Mouse (Mus musculus) ES-Bruce4 (cell line): ENCODE measurements around the gene Hist1h4d.

Source experiments
- CTCF ChIP-seq: IDR thresholded peaks from one replicate; pipeline ENCODE4 v1.8.1; 2011; ENCODE audit warnings: low read depth, low read length
- EP300 ChIP-seq: IDR thresholded peaks from 2 replicates; pipeline ENCODE4 v1.6.1; 2011; ENCODE audit warnings: low read depth, low read length; ENCODE audit not compliant: insufficient read depth

DNA sequence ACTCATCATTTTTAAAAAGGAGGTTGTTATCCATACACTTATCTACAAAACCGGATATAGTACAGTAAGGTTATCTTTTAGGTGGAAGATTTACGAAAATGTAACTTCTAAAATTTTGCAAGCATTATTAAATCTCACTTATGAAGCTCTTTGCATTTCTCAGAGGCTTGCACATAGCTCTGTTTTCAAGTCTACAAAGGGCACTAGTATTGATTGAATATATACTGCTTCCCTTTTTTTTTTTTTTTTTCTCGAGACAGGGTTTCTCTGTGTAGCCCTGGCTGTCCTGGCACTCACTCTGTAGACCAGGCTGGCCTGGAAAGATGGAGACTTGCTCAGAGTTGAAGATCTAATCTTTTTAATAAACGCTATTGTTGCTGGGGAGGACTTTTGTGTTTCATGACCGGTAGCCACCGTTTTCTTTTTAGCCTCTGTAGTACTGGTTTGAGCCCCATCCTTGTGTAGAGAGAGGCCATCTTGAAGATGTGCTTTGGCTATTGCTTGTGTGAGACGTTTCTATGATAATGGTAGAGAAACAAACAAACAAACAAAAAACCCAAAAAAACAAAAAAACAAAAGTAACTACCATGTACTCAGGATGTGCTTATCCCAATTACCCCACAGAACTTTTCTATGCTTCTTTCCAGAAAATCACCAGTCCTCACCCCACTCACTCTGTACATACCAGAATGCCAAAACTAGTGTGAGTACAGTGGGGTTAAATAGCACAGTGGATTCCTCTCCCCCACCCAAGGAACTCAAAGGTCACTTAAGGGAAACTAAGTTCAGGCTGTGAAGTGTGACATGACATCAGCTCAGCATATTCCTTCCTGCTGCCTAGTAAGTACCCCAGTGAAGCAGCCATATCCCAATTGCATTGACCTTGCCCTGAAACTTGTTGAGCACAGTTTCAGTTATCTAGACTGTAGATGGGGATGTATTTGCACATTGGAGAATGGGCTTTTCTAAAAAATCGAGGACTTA, 29.2 kb upstream of the Hist1h4d start:
- no peak for TF ChIP-seq CTCF
- no peak for TF ChIP-seq EP300
